20 mouse cellular contexts compared by ENCODE assay signal in the genomic region with DNA sequence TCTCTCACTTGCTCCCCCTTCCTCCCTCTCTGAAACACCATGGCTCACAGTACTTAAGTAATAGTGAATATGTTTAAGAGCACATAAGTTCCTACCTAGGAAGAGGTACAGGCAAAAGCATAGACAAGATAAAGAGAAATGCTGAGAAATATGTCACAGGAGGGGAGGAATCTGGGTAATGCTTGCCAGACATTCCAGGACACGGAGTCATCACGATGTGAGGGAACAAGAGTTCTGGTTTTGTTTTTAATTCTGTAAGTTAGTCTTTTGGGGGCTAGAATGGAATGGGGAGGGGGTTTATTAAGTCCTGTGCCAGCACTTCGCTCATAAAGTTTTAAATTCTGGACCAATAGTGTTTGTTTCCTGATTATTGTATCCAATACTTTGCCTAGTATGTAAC.
"Had no signal": no experiment of that assay in that cellular context is flagged by ENCODE, and none has a peak within 500 bp of the region (broad histone marks: within the 10 kb centered on the region; RNA-seq: fewer than 3 reads in every experiment).

No protein-coding gene starts in this region.

- H3K27me3 ChIP-seq: limb, embryonic 13.5 days; liver, embryonic 12.5 days; liver, embryonic 15.5 days; lung, embryonic 15.5 days; megakaryocyte, embryonic 14.5 days; midbrain, embryonic 13.5 days; neural tube, embryonic 12.5 days; neural tube, embryonic 15.5 days had no signal

- ATAC-seq: liver, embryonic 12.5 days; midbrain, embryonic 13.5 days; midbrain, embryonic 16.5 days had no signal

- DNase-seq: kidney, adult 2 months; kidney, postnatal 25 days; liver; lung, adult 18-20 months; lung, postnatal 10 days; lung, postnatal 36 days; retina, postnatal 1 day; thymus, adult 18-20 months; thymus, postnatal 36 days had no signal

- H3K36me3 ChIP-seq: limb, embryonic 10.5 days; limb, embryonic 13.5 days; liver, embryonic 12.5 days; liver, embryonic 15.5 days; lung, embryonic 15.5 days; midbrain, embryonic 10.5 days; midbrain, embryonic 13.5 days; neural tube, embryonic 12.5 days; neural tube, embryonic 15.5 days had no signal

- H3K4me3 ChIP-seq: limb, embryonic 10.5 days; limb, embryonic 13.5 days; liver, embryonic 12.5 days; liver, embryonic 15.5 days; lung, embryonic 15.5 days; megakaryocyte, embryonic 14.5 days; midbrain, embryonic 10.5 days; midbrain, embryonic 13.5 days; neural tube, embryonic 12.5 days; neural tube, embryonic 15.5 days had no signal
